Mouse (Mus musculus): ENCODE measurements around the gene Stxbp1.

DNA sequence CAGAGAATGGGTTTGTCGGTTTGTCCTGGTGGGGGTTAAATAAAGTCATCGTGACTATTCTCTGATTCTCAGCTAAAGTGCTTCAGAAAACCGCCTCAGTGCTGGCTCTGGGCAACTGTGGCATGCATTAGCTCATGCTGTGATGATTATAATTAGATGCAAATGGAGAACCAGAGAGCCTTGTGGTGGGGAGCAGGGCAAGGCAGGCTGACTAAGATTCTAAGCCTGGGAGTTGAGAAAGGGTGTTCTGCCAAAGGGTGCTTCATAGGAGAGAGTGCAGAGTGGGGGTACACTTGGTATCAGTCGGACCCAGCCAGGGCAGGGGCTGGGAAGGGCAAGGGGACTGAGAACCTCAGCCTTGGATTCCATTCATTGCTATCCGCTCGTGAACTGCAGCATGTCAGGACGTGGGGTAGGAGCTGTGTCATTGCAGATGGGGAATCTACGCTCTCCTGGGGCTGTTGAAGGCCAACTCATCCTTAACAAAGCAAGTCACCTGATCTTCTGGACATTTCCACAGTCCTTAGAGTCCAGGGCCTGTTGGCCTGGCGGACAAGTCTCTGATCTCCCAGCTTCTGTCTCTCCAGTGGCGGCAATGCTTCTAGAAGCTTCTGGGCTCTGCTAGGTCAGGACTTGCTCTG, 49.6 kb upstream of the Stxbp1 start:
- TF ChIP-seq CTCF (IDR thresholded peaks at IDR 0.05; ENCODE audit: low read depth), result no peak
- no peak for TF ChIP-seq EP300 (IDR thresholded peaks at IDR 0.05; ENCODE audit: low read depth)

All from liver, postnatal 0 days (tissue).